18 mouse cellular contexts compared by ENCODE assay signal in the genomic region with DNA sequence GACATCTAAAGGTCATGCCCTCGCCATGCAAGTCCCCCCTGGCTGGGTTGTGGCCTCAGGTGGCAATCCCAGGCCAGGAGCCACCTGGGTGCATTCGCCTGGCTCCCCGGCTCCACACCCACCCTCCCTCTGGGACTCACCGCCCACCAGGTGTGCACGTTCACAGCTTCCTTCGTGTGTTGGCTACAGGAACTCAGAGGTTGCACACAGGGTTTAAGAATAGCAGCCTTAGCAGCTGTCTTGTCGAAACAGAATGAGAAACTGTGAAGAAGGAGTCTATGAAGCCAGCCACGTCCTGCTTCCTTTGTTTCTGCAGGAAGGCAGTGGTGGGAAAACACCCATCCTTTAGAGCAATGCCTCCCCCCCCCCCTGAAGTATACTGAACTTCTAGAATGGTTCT.
A peak's percentile ranks its signal among the peaks of the same experiment; 100 is the strongest.
DNase-seq lines count a peak whose midpoint lies in the region; ATAC-seq lines count a peak whose summit lies in the region.
"Had no signal": no experiment of that assay in that cellular context is flagged by ENCODE, and none has a peak within 500 bp of the region (broad histone marks: within the 10 kb centered on the region; RNA-seq: fewer than 3 reads in every experiment).

No protein-coding gene starts in this region.

- no peaks in the 10 kb centered on the region for H3K36me3 ChIP-seq in hindbrain, embryonic 11.5 days (ENCODE audit: control insufficient read depth, insufficient read depth, low read length)
- no peaks in the 10 kb centered on the region for H3K36me3 ChIP-seq in hindbrain, embryonic 12.5 days
- H3K36me3 ChIP-seq in neural tube, embryonic 13.5 days, result no peaks in the 10 kb centered on the region
- no peaks in the 10 kb centered on the region for H3K36me3 ChIP-seq in midbrain, embryonic 16.5 days (ENCODE audit: control insufficient read depth, insufficient read depth, low read length)
- H3K36me3 ChIP-seq: liver, embryonic 12.5 days had no signal

- H3K27ac ChIP-seq in hindbrain, embryonic 11.5 days (ENCODE audit: low read depth, low read length), result no peak overlapping the region
- H3K27ac ChIP-seq in hindbrain, embryonic 12.5 days, result no peak overlapping the region; the same call in 1 of the 2 replicates
- H3K27ac ChIP-seq in neural tube, embryonic 13.5 days (replicated peaks), result peak overlapping the region; percentile 86
- peak overlapping the region; percentile 0; the same call in 1 of the 2 replicates for H3K27ac ChIP-seq in midbrain, embryonic 16.5 days (ENCODE audit: low read length)
- H3K27ac ChIP-seq: layer of hippocampus, adult 2 months; liver, embryonic 12.5 days had no signal

- DNase-seq in hindbrain, embryonic 11.5 days (ENCODE audit: low spot score), result no peak
- DNase-seq in neural tube, embryonic 10.5 days (ENCODE audit: extremely low spot score, low spot score), result no peak
- DNase-seq in telencephalon, adult 2 months (ENCODE audit: low read depth, low spot score), result peak; percentile 70
- DNase-seq in adrenal gland, postnatal 4 days (ENCODE audit: low spot score in 2 of 2), result no peak
- DNase-seq: adrenal gland, adult 8-10 months; B cell, adult 2 months; cerebellum, adult 2 months; heart, postnatal 14 days; lung, embryonic 14.5 days had no signal

- peaks cover 17% of the 10 kb centered on the region for H3K4me1 ChIP-seq in hindbrain, embryonic 11.5 days (replicated peaks; ENCODE audit: control insufficient read depth, insufficient read depth, low read length)
- H3K4me1 ChIP-seq in hindbrain, embryonic 12.5 days, result peaks cover 28% of the 10 kb centered on the region
- peaks cover 30% of the 10 kb centered on the region for H3K4me1 ChIP-seq in neural tube, embryonic 13.5 days (replicated peaks)
- H3K4me1 ChIP-seq in midbrain, embryonic 16.5 days (ENCODE audit: control insufficient read depth, insufficient read depth, low read length), result peaks cover 22% of the 10 kb centered on the region

- 61% methylated on average over 8 of the region's 8 CpGs for WGBS in hindbrain, embryonic 11.5 days
- WGBS in hindbrain, embryonic 12.5 days, result 59% methylated on average over 8 of the region's 8 CpGs
- WGBS in neural tube, embryonic 13.5 days, result 55% methylated on average over 8 of the region's 8 CpGs
- WGBS in midbrain, embryonic 16.5 days, result 63% methylated on average over 8 of the region's 8 CpGs

- no peaks in the 10 kb centered on the region for H3K27me3 ChIP-seq in hindbrain, embryonic 11.5 days (ENCODE audit: control insufficient read depth, insufficient read depth, low read length)
- H3K27me3 ChIP-seq in hindbrain, embryonic 12.5 days, result peaks cover 9% of the 10 kb centered on the region
- H3K27me3 ChIP-seq in neural tube, embryonic 13.5 days, result no peaks in the 10 kb centered on the region
- H3K27me3 ChIP-seq in midbrain, embryonic 16.5 days (ENCODE audit: control insufficient read depth, insufficient read depth, low read depth, low read length), result no peaks in the 10 kb centered on the region

- H3K4me3 ChIP-seq in hindbrain, embryonic 11.5 days (ENCODE audit: low read depth, low read length), result no peak overlapping the region
- no peak overlapping the region for H3K4me3 ChIP-seq in hindbrain, embryonic 12.5 days
- H3K4me3 ChIP-seq in neural tube, embryonic 13.5 days, result no peak overlapping the region
- no peak overlapping the region for H3K4me3 ChIP-seq in midbrain, embryonic 16.5 days (ENCODE audit: low read depth, low read length)
- H3K4me3 ChIP-seq: erythroblast, embryonic 14.5 days; layer of hippocampus, adult 2 months; liver, embryonic 12.5 days had no signal

- no peak for ATAC-seq in hindbrain, embryonic 11.5 days (ENCODE audit: low FRiP score)
- ATAC-seq in hindbrain, embryonic 12.5 days (ENCODE audit: low FRiP score), result no peak
- ATAC-seq in neural tube, embryonic 13.5 days (ENCODE audit: low read depth), result no peak
- no peak for ATAC-seq in midbrain, embryonic 16.5 days
- ATAC-seq in inflammation-experienced regulatory T-cells, adult 6 months, result no peak
- ATAC-seq: intestine, postnatal 0 days; liver, embryonic 12.5 days had no signal

- H3K9me3 ChIP-seq in hindbrain, embryonic 11.5 days (ENCODE audit: control insufficient read depth, low read length), result no peaks in the 10 kb centered on the region
- no peaks in the 10 kb centered on the region for H3K9me3 ChIP-seq in hindbrain, embryonic 12.5 days (replicated peaks)
- no peaks in the 10 kb centered on the region for H3K9me3 ChIP-seq in neural tube, embryonic 13.5 days
- no peaks in the 10 kb centered on the region for H3K9me3 ChIP-seq in midbrain, embryonic 16.5 days (replicated peaks; ENCODE audit: control insufficient read depth, low read length, poor library complexity, severe bottlenecking)
- H3K9me3 ChIP-seq: liver, embryonic 12.5 days had no signal

- H3K4me2 ChIP-seq in hindbrain, embryonic 11.5 days (replicated peaks; ENCODE audit: low read depth, low read length), result no peak overlapping the region
- H3K4me2 ChIP-seq in hindbrain, embryonic 12.5 days (replicated peaks), result no peak overlapping the region
- no peak overlapping the region for H3K4me2 ChIP-seq in neural tube, embryonic 13.5 days
- no peak overlapping the region for H3K4me2 ChIP-seq in midbrain, embryonic 16.5 days (ENCODE audit: low read length)
- H3K4me2 ChIP-seq: heart, embryonic 11.5 days; liver, embryonic 12.5 days; lung, embryonic 14.5 days had no signal

- H3K9ac ChIP-seq in hindbrain, embryonic 11.5 days (ENCODE audit: low read depth, low read length), result 0 out of 2 replicates have a peak overlapping the region, but pooled peaks have one; percentile 8
- no peak overlapping the region for H3K9ac ChIP-seq in hindbrain, embryonic 12.5 days
- H3K9ac ChIP-seq in neural tube, embryonic 13.5 days, result no peak overlapping the region
- no peak overlapping the region for H3K9ac ChIP-seq in midbrain, embryonic 16.5 days (ENCODE audit: low read depth, low read length)
- H3K9ac ChIP-seq: liver, embryonic 12.5 days; lung, embryonic 14.5 days had no signal

Comparison
In these comparisons a context has a peak if more than half of its experiments do, and no peak if none do; other contexts are left out.
1. H3K27ac ChIP-seq: peak in neural tube, embryonic 13.5 days (single experiment) and midbrain, embryonic 16.5 days (single experiment); none in hindbrain, embryonic 11.5 days (single experiment) and hindbrain, embryonic 12.5 days (single experiment).